Mouse (Mus musculus) ES-Bruce4 (cell line): ENCODE data around the gene Tmem216.

ENCODE experiments used
- CTCF ChIP-seq: IDR thresholded peaks from one replicate; pipeline ENCODE4 v1.8.1; 2011; ENCODE audit warnings: low read depth, low read length
- POLR2A ChIP-seq: IDR thresholded peaks from one replicate; pipeline ENCODE4 v1.8.1; 2011; ENCODE audit warnings: low read length; ENCODE audit not compliant: insufficient read depth

DNA sequence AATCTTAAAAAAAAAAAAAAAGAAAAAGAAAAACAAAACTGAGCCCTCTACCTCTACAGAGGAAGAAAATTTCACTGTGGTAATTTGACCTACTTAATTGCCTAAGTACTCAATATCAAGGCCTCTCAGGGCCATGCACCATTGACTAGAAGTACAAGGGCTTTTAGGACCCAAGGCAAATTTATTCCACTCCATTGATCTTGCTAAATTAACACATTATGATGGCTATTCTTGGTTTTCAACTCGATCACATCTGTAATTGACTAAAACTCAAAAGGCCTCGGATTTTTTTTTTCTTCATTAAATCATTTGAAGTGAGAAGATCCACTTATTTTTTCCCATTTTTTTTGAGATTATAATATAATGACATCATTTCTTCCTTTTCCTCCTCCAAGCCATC, 1.4 kb upstream of the Tmem216 start:
- TF ChIP-seq CTCF = no peak
- no peak for TF ChIP-seq POLR2A
